Mouse (Mus musculus) embryonic stem cell, embryonic (primary cell): Measurements from ENCODE around the gene Galnt6.

ENCODE experiments used
- CTCF ChIA-PET, 4 experiments: fragments of 300-600 bp in 2 of 4; fragments of 350-600 bp in 2 of 4; sonication (Branson Sonifier 250); formaldehyde crosslinking; loops; one replicate each; lab custom pipeline; 2022; ENCODE audit warnings: inconsistent platforms in 2 of 4; lab: Charles Lee
- POLR2A ChIA-PET, 4 experiments: fragments of 300-600 bp in 2 of 4; fragments of 350-600 bp in 2 of 4; sonication (Branson Sonifier 250); formaldehyde crosslinking; loops; one replicate each; lab custom pipeline; 2022; ENCODE audit warnings: antibody characterized with exemption in 4 of 4, inconsistent platforms in 1 of 4; lab: Charles Lee

Gene Galnt6

DNA sequence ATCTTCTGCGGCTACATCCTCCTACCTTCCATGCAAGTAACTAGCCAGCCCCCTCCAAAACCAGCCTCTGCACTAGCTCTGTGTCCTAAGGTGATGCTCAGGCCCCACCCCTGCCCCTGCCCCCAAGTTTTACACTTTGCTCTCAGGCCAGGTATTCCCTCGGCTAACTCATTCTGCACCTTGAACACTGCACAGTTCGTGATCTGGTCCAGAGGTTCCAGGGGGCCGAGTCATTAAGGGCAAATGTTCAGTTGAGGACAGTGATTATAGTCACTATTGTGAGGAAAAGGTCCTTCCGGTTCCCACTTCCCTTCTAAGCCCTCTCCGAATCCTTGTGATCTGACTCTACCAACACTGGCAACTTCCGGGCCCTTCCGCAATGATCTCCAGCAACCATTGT is 14.7 kb downstream of the Galnt6 start:
- POLR2A ChIA-PET: interaction anchor here in 1 of 4 experiments (1.1 to 1.7 kb wide), 2 partner anchors 14 to 43 kb away, joined by 3 to 4 read pairs; no protein-coding TSS in a partner anchor
- CTCF ChIA-PET: interaction anchor here in 3 of 4 experiments (0.5 to 1.6 kb wide), 5 partner anchors 43 to 247 kb away, joined by 3 to 9 read pairs (median 3); no protein-coding TSS in a partner anchor

DNA sequence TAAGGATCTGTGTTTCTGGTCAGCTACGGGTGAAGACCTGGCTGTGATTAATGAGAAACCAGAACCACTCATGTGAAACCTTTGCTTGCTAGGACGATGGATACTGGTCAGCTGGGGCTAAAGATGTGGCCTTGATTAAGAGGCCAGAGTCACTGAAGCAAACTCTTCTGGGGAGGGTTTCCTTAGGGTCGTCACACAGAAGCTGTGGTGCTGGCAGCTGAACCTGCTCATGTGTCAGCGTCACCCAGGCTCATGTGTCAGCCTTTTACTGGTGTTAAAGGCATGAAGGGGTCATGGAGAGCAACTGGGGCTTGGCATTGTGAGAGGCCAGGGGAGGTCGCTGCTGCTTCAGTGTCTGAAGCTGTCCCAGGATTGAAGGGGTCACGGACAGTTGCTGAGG is 18.3 kb downstream of the Galnt6 start:
- ChIA-PET CTCF (interaction anchor here in 3 of 4 experiments (0.6 to 1.6 kb wide), 4 partner anchors 9 to 1739 kb away, joined by 3 to 5 read pairs (median 4); no protein-coding TSS in a partner anchor), POLR2A (interaction anchor here in 2 of 4 experiments (0.6 to 3.4 kb wide), 3 partner anchors 12 to 1451 kb away, joined by 3 to 21 read pairs (median 3); no protein-coding TSS in a partner anchor)

DNA sequence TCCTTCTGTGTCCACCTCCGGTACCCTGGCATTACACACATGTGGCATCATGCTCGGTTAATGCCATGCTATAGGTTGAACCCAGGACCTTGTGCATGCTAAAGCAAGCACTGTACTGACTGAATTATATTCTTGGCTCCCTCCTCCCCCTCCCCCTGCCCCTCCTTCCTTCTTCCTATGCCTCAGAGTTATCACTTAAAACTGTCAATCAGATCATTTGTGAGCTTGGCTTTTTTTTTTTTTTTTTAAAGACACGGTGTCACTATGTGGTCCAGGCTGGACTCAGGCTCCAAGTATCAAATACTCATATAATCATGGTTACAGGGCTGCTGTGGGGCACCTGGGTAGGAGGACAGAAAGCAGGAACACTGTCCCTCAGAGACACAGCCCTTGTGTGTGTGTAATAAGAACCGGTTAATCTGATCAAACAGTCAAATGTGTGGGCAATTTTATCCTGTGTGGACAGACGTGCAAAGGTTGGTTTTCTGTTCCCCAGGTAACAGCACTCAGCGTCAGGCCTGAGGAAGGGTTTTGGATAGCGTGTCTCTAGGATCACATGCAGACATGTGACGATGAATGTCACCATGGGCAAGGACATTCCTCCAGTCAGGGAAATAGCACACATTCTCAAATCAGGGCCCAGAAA is 20.6 kb downstream of the Galnt6 start:
- CTCF ChIA-PET: interaction anchor here in 2 of 4 experiments (0.6 kb wide), 2 partner anchors 42 kb away, joined by 4 to 8 read pairs; no protein-coding TSS in a partner anchor
- POLR2A ChIA-PET: interaction anchor here in 2 of 4 experiments (0.5 to 0.7 kb wide), 3 partner anchors 8 to 841 kb away, joined by 3 to 6 read pairs (median 3); no protein-coding TSS in a partner anchor

DNA sequence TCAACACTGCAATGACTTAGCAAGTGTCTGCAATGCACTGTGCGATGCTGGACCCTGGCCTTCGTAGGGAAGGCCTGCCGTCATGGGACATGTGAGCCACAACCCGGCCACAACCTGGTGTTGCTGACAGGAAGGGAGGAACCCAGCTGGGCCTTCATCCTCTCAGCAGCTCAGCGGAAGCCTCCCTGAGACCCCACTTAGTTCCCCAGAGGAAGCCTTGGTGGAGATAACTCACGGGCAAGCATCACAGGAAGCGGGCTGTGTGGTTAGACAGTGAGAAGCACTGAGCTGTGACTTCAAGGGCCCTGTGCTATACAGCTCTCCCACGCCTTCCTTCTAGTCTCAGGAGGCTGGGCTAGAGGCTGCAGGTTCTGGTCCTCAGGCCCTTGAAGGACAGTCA is 22.9 kb downstream of the Galnt6 start:
- ChIA-PET CTCF (interaction anchor here in 1 of 4 experiments (1.0 kb wide), 1 partner anchor 51 kb away, joined by 3 read pairs; no protein-coding TSS in a partner anchor), POLR2A (interaction anchor here in 2 of 4 experiments (0.7 to 1.7 kb wide), 4 partner anchors 9 to 90 kb away, joined by 3 to 12 read pairs (median 4); no protein-coding TSS in a partner anchor)

DNA sequence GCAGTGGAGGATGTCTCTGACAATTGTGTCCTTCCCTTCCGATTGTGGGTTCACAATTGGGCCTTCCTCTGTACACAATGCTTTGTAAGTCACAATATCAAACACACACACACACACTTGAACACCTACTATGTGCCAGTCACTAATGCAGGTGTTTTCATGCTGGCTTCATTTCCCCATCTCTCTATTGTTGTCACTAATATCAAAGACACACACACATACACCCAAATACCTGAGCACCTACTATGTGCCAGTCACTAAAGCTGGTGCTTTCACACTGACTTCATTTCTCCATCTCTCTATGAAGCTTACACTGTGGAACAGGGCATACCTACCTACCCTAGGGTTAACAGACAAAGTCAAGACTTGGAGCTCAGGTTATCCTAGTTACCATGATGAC is 23.8 kb downstream of the Galnt6 start:
- ChIA-PET CTCF (interaction anchor here in 1 of 4 experiments (1.1 kb wide), 1 partner anchor 22 kb away, joined by 4 read pairs; no protein-coding TSS in a partner anchor), POLR2A (interaction anchor here in 2 of 4 experiments (0.7 to 1.7 kb wide), 4 partner anchors 8 to 56 kb away, joined by 3 to 5 read pairs (median 3); no protein-coding TSS in a partner anchor)

DNA sequence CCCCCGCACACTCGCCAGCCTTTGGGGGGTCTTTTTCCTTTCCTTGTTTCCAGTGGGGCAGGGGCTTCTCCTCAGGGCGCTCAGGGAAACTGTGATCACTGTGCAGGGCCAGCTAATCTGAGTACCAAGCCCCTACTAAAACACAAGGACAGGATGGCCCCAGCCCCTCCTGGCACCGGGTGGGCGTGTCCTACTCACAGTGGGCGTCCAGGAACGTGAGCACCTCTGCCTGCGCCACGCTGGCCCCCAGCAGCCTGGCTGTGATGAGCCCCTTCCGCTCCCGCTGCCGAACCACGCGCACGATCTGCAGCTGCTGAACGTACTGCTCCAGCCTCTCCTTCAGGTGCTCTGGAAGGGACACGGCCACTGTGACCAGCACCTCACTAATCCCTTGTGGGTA is 25.3 kb downstream of the Galnt6 start:
- ChIA-PET POLR2A (no interaction called here), CTCF (no interaction called here)

DNA sequence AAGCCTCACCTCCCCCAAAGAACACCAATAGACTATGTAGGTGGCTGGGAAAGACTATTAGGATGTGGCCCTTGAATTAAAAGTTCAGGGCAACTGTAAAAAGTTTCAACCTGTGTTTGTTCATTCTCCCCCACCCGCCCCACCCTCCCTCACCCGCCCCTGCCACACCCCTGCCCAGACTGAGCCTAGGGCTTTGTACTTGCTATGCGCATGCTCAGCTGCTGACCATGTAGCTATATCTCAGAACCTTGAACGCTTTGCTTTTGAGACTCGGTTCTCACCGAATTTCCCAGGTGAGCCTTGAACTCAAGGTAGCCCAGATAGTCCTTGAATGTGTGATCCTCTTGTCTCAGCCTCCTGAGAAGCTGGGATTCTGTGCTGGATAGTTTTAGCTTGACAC is 27.3 kb downstream of the Galnt6 start:
- CTCF ChIA-PET: interaction anchor here in 3 of 4 experiments (0.6 to 1.1 kb wide), 7 partner anchors 9 to 164 kb away, joined by 3 to 5 read pairs (median 4); no protein-coding TSS in a partner anchor
- POLR2A ChIA-PET: interaction anchor here in 2 of 4 experiments (0.8 to 2.1 kb wide), 7 partner anchors 10 to 250 kb away, joined by 3 to 10 read pairs (median 5); partner anchors contain the start of gene Cela1 (in 1 of the 2)

DNA sequence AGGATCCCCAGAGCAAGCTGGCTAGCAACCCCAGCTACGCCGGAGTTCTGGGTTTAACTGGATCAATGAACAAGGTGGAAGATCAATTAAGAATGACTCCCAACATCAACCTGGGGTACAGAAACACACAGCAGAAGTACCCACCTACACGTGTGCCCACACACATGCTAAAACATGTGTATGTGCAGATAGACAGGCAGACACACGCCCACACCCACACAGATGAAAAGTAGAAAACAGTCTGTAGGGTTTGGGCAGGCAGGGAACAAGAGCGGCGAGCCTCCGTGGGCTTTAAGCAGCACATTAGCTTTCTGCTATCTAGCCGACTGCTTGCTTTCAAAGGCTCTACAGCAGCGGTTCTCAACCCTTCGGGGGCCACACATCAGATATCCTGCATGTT is 28.1 kb downstream of the Galnt6 start:
- POLR2A ChIA-PET: interaction anchor here in 3 of 4 experiments (0.6 to 2.1 kb wide), 12 partner anchors 8 to 473 kb away, joined by 3 to 10 read pairs (median 4); partner anchors contain the start of gene Atf1 (in 1 of the 3)

DNA sequence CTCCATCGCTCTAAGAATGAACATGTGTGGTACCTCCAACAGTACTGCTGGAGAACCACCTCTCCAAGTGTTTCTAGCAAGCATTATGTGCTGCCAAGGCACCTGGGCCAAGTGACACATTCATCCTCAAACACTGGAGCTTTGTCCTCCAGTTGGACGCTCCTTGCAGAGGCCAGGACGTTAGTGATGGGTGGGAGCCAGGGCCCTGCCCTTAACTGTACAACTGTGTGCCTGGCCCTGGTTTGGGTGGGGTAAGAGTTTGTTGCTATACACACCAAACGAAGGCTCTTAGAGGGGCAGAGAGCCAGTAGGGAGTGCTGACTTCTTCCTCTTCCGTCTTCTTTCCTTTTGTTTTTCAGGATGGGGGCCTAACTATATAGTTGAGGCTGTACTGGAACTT is 28.8 kb downstream of the Galnt6 start:
- ChIA-PET CTCF (interaction anchor here in 3 of 4 experiments (0.7 to 2.0 kb wide), 3 partner anchors 17 to 214 kb away, joined by 3 to 10 read pairs (median 5); no protein-coding TSS in a partner anchor), POLR2A (interaction anchor here in 3 of 4 experiments (0.7 to 4.6 kb wide), 12 partner anchors 8 to 76 kb away, joined by 3 to 21 read pairs (median 4); no protein-coding TSS in a partner anchor)

More for the DNA sequence above, 28.1 kb downstream of the Galnt6 start:
- CTCF ChIA-PET: interaction anchor here (0.7 to 1.1 kb wide), 5 partner anchors 10 to 213 kb away, joined by 3 to 5 read pairs (median 4); no protein-coding TSS in a partner anchor

DNA sequence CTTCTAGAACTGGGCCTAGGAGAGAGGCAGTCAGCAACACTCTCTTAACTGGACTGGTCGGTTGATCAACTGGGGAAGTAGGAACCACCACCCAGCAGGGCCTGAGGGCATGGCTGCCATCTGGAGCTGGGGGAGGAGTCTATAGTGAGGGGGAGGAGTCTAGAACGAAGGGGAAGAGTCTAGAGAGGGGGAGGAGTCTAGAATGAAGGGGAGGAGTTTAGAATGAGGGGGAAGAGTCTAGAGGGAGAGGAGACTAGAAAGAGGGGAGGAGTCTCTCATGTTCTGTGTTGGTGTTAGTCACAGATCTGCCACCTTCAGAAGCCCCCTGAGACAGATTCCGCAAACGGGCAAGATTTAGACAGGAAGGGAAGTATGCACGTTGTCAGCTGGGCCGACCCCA is 29.8 kb downstream of the Galnt6 start:
- ChIA-PET POLR2A (interaction anchor here in 3 of 4 experiments (0.6 to 4.6 kb wide), 15 partner anchors 9 to 304 kb away, joined by 3 to 21 read pairs (median 3); no protein-coding TSS in a partner anchor), CTCF (interaction anchor here (0.6 to 2.0 kb wide), 10 partner anchors 10 to 661 kb away, joined by 3 to 10 read pairs (median 4); partner anchors contain the start of genes Bin2 (in 1 of the 4), Dip2b (in 1 of the 4) and Mettl7a1 (in 1 of the 4))

DNA sequence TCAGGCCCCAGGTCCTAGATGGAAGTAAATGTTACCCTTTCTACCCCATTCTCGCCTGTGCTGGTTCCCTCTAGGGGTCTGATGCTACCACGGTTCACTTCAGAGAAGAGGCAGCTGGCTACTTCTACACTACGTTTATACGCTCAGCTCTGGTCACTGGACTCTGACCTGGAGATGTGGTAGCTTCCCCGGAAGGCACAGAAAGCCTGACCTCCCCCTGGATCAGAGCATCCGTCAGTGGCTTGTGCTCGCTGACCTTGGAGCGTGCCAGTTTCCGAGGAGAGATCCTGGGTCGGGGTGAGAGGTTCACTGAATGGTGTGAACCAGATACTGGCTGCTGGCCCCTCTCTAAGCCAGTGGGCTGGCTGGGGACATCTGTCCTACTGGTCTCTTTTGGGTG is 31.1 kb downstream of the Galnt6 start:
- CTCF ChIA-PET: interaction anchor here (0.6 to 1.6 kb wide), 4 partner anchors 9 to 22 kb away, joined by 3 to 7 read pairs (median 4); no protein-coding TSS in a partner anchor

DNA sequence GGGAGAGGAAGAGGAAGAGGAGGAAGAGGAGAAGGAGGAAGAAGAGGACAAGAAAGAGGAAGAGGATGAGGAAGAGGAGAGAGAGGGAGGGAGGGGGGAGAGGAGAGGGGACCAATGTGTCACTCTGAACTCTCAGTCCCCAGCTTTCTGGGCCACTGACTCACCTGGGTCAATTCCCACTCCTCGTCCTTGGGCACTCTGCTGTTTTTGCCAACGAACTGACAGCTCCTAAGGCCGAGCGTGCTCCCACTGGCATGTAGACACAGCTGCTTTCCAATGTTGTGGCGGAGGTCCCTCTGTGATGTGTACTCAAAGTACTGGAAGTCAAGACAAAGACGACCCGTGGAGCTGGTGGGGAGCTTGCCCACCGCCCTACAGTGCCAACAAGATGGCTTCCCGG is 34.8 kb downstream of the Galnt6 start:
- ChIA-PET CTCF (interaction anchor here in 1 of 4 experiments (2.2 kb wide), 1 partner anchor 11 kb away, joined by 5 read pairs; no protein-coding TSS in a partner anchor), POLR2A (no interaction called here)

More for the DNA sequence above, 31.1 kb downstream of the Galnt6 start:
- POLR2A ChIA-PET: interaction anchor here (0.6 to 4.6 kb wide), 9 partner anchors 7 to 342 kb away, joined by 3 to 21 read pairs (median 4); no protein-coding TSS in a partner anchor

DNA sequence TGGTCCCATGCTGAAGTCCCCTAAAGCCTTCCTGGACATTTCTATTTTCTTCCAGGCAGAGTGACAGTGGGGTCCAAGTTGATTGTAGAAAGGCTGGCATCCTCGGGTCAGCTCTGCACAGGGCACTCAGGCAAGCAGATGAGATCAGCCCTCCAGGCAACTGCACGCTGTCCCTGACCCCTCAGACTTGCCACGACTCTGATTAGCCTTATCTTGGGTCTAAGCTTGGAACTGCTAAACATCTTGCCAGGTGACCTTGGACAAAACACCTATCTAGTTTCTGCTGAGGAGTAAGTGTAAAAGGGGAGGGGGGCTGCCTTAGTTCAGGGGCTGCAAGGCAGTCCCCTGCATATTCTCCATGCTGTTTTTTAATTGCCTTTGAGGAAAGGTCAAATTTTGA is 37.2 kb downstream of the Galnt6 start:
- ChIA-PET CTCF (interaction anchor here (0.6 to 1.5 kb wide), 5 partner anchors 9 to 1003 kb away, joined by 3 to 8 read pairs (median 4); no protein-coding TSS in a partner anchor), POLR2A (interaction anchor here in 1 of 4 experiments (0.9 to 1.2 kb wide), 2 partner anchors 9 to 11 kb away, joined by 4 to 5 read pairs; no protein-coding TSS in a partner anchor)

DNA sequence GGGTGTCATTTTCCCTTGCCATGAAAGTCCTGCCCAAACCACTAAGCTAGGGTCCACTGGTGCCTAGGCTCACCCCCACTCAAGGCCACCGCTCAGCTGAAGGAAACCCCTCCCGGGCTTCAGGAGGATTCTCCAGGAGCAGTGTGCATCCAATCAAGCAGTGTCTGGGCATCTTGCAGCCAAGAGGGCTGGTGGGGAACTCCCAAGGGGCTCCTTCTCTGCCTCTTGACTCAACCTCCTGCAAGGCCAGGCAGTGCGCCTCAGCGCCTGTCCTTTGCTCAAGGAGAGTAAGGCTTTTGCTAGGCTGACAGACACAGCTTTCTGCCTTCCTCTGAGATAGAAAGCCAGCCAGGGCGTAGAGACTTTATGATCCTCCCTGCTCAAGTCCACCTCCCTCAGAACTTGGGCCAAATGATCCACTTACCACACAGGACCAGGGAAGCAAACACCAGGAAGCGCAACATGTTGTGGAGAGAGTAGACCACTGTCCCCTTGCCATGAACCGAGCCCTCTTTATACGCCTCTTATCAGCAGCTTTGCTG is 41.7 kb downstream of the Galnt6 start, which contains the start of gene Cela1:
Gene Cela1, minus strand, starts transcription at position 492 of the 542 bp plus-strand sequence.
- CTCF ChIA-PET: interaction anchor here (0.5 to 0.8 kb wide), 6 partner anchors 11 to 1856 kb away, joined by 3 to 5 read pairs (median 4); partner anchors contain the start of gene Prkag1 (in 1 of the 4)
- POLR2A ChIA-PET: interaction anchor here in 2 of 4 experiments (0.6 to 1.4 kb wide), 5 partner anchors 9 to 383 kb away, joined by 3 to 4 read pairs (median 3); no protein-coding TSS in a partner anchor

DNA sequence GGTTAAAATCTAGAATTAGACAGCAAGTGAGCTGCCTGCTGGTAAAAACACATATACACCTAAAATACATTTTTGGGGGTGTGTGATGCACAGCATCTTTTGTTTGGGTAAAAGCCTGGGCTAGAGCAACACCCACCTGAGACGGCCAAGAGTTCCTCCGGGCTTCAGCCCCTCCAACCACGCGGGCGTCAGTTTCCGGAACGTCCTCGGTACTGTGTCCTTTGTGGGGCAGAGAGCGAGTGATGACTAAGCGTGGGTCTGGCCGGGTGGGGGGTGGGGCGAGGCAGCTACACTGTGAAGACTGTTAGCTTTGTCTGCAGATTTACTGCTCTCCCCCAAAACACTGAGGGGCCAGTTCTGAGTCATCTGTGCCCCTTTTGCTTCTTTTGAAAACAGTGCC is 42.2 kb downstream of the Galnt6 start:
- POLR2A ChIA-PET: interaction anchor here in 2 of 4 experiments (1.1 to 1.4 kb wide), 4 partner anchors 9 to 73 kb away, joined by 3 to 4 read pairs (median 4); no protein-coding TSS in a partner anchor
- CTCF ChIA-PET: interaction anchor here in 3 of 4 experiments (0.5 to 0.7 kb wide), 4 partner anchors 15 to 1856 kb away, joined by 3 to 5 read pairs (median 4); partner anchors contain the start of gene Prkag1 (in 1 of the 3)

DNA sequence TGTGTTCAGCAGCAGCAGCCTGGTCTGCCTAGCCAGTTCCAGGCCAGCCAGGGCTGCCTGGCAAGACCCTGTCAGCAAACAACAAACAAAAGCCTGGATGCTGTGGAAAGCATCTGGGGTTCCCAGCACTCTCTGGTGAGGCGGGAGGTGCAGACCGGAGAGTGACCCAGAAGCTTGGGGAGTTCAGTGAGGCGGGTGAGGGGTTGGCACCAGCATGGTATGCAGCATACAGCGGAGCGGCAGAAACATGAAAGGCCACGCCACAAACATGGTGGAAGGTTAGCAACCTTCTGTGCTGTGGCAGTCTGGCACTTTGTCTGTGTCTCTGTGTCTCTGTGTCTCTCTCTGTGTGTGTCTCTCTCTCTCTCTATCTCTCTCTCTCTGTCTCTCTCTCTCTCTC is 42.7 kb downstream of the Galnt6 start:
- ChIA-PET CTCF (no interaction called here), POLR2A (interaction anchor here in 2 of 4 experiments (1.1 to 1.4 kb wide), 4 partner anchors 10 to 73 kb away, joined by 3 to 4 read pairs (median 4); no protein-coding TSS in a partner anchor)

DNA sequence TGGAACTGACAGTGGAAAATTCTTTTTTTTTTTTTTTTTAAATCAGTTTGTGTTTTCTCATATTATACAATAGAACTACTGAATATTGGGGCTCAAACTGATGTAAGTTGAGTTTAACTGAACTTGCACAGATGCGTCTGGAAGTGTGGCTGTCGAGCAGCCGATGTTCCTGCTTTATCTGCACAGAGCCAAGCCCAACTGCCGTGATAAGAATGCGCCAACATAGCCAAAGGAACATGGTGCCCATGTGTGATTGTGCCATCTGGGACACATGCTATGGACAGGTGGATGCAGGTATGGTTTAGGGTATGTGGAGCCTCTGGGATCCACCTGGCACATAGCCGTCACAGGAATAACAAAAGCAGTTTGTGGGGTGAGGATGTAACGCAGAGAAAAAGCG is 43.3 kb downstream of the Galnt6 start:
- POLR2A ChIA-PET: no interaction called here

More for the DNA sequence above, 43.3 kb downstream of the Galnt6 start:
- CTCF ChIA-PET: no interaction called here
